Comparison of ENCODE assay signal across 27 mouse cellular contexts in the genomic region with DNA sequence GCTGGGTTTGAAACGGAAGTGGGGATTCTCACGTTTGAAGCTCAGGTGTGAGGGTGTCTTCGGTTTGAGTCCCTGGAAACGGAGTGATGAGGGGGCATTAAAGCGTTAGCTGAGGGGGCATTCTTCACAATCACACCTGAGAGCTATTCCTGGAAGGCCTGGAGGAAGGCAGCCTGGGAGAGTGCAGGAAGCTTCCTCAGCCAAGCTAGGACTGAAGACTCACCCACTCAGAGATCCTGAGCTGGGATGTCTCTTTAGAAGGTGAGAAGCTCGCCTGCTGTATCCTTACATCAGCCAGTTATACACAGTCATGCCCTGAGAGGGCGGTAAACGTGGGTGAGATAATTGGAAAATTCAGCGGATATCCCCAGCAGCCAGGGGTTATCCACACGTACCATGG.
"Had no signal": no experiment of that assay in that cellular context is flagged by ENCODE, and none has a peak within 500 bp of the region (broad histone marks: within the 10 kb centered on the region; RNA-seq: fewer than 3 reads in every experiment).

No protein-coding gene starts in this region.

- H3K4me3 ChIP-seq: gastrocnemius, adult 2 months; heart, embryonic 10.5 days; heart, embryonic 12.5 days; hindbrain, embryonic 10.5 days; hindbrain, embryonic 13.5 days; hindbrain, embryonic 15.5 days; kidney, embryonic 15.5 days; left cerebral cortex, adult 2 months; limb, embryonic 10.5 days; limb, embryonic 12.5 days; liver, embryonic 13.5 days; liver, embryonic 15.5 days had no signal

- H3K4me2 ChIP-seq: heart, embryonic 12.5 days; hindbrain, embryonic 13.5 days; hindbrain, embryonic 15.5 days; kidney, embryonic 15.5 days; limb, embryonic 12.5 days; liver, embryonic 11.5 days; liver, embryonic 13.5 days; liver, embryonic 15.5 days had no signal

- H3K9me3 ChIP-seq: heart, embryonic 10.5 days; heart, embryonic 12.5 days; hindbrain, embryonic 10.5 days; hindbrain, embryonic 13.5 days; hindbrain, embryonic 15.5 days; kidney, embryonic 15.5 days; limb, embryonic 10.5 days; limb, embryonic 12.5 days; liver, embryonic 13.5 days; liver, embryonic 15.5 days had no signal

- H3K9ac ChIP-seq: heart, embryonic 12.5 days; hindbrain, embryonic 13.5 days; hindbrain, embryonic 15.5 days; kidney, embryonic 15.5 days; limb, embryonic 12.5 days; liver, embryonic 13.5 days; liver, embryonic 15.5 days had no signal

- H3K4me1 ChIP-seq: heart, embryonic 10.5 days; heart, embryonic 12.5 days; hindbrain, embryonic 10.5 days; hindbrain, embryonic 13.5 days; hindbrain, embryonic 15.5 days; limb, embryonic 12.5 days; liver, embryonic 15.5 days had no signal

- H3K27me3 ChIP-seq: heart, embryonic 12.5 days; hindbrain, embryonic 13.5 days; hindbrain, embryonic 15.5 days; limb, embryonic 12.5 days; liver, embryonic 13.5 days; liver, embryonic 15.5 days had no signal

- H3K27ac ChIP-seq: gastrocnemius, adult 2 months; heart, embryonic 10.5 days; hindbrain, embryonic 10.5 days; hindbrain, embryonic 13.5 days; hindbrain, embryonic 15.5 days; hindbrain, postnatal 0 days; kidney, embryonic 15.5 days; kidney, postnatal 0 days; left cerebral cortex, adult 2 months; limb, embryonic 10.5 days; limb, embryonic 12.5 days; liver, embryonic 13.5 days; liver, embryonic 15.5 days had no signal

- H3K36me3 ChIP-seq: heart, embryonic 10.5 days; heart, embryonic 12.5 days; hindbrain, embryonic 10.5 days; hindbrain, embryonic 13.5 days; hindbrain, embryonic 15.5 days; kidney, embryonic 15.5 days; limb, embryonic 10.5 days; limb, embryonic 12.5 days; liver, embryonic 13.5 days; liver, embryonic 15.5 days had no signal

- ATAC-seq: hindbrain, postnatal 0 days; intestine, embryonic 16.5 days had no signal

- DNase-seq: gastrocnemius, adult 2 months; gastrocnemius, postnatal 10 days; gastrocnemius, postnatal 25 days; heart, postnatal 10 days; heart, postnatal 4 days; kidney, adult 11 months; kidney, adult 2 months; kidney, adult 9 months; kidney, postnatal 14 days; kidney, postnatal 36 days; layer of hippocampus, adult 9-11 months; liver; liver, embryonic 13.5 days had no signal
